Mouse (Mus musculus): ENCODE measurements around the gene Card11.

The Card11 gene

GRCm38 (mm10) chr5:141000349-141000748 lies at the start of gene Card11:
Gene Card11, minus strand, starts transcription at chr5:141000582.
- in situ Hi-C loops (cut with MboI, MseI) = no loop called here

DNA sequence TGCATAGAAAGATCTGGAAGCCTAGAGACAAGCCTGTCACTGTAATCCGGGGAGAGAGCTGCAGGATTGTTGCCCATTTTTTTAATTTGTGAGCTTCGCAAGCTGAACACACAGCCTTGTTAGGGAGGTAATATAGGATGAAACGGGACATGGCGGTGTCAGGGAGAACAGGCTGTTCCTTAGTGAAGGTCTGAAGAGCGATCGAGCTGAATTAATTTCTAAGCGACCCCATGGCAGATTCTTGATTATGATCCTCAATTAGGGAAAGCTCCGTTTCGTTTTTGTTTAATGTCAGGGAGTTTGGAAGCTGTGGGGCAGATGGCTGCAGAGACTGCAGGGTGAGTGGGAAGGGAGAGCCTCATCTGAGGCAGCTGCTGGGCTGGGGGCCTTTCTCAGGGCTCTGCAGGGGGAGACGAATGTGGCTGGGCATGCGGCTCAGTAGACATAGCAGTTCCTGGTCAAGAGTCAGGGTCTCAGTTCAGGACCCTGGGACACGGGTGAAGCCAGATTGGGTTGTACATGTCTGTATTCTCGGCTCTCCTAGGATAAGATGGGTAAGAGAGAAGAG lies 47.4 kb upstream of the Card11 start:
- in situ Hi-C loops (cut with MboI, MseI) = no loop called here

- in situ Hi-C loops (cut with MboI, MseI) = no loop called here
Measured at GRCm38 (mm10) chr5:141044976-141045375, 44.6 kb upstream of the Card11 start.

DNA sequence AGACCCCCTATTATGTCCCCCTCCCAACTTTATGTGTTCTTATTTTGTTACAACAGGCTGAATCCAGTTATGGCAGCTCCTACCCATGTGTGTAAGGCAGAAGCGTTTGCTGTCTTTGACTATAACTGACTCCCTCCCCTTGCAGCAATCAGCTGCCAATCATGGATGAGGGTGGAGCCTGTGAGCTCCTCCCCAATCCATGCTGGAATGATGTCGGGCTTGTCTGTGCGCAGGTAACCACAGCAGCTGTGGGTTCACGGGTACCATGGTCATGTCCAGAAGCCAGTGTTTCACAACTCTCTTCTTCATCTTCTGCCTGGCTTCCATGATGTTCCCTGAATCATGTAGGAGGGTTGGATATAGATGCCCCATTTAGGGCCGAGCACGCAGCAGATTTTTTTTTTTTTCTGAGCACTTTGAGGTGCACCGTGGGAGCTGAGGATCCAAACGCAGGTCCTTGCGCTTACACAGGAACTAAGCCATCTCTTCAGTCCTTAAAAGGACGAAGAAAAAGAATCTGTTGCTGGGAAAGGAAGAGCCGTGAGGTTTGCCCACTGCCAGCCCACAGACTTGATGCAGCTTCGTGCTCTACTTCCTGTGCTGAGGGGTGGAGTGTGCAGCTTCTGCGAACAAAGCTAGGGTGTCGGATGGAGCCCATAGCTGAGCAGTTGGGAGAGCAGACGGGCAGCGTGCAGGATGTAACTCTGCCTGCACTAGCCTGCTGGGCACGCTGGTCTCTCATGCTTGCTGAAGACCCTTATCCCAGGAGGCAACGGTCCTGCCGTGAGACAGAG lies 43.5 kb upstream of the Card11 start:
- in situ Hi-C loops (cut with MboI, MseI) = no loop called here

DNA sequence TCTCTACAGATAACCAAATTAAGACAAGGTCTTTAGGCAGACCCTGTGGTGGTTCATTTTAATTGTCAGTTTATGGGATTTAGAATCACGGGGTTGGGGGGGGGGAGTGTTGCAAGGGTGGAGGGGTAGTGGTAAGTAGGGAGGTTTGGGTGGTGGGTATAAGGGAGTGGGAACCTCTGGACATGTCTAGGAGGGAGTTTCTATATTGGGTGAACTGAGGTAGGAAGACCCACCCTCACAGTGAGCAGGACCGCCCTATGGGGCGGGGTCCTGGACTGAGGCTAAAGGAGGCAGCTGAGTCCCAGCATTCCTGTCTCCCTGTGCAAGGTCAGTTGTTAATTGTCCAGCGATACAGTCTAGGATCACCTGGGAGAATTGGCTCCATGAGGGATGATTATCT lies 42.0 kb upstream of the Card11 start:
- in situ Hi-C loops (cut with MboI, MseI) = no loop called here

- in situ Hi-C loops (cut with MboI, MseI) = no loop called here
Measured at GRCm38 (mm10) chr5:141040846-141041245, 40.5 kb upstream of the Card11 start.

DNA sequence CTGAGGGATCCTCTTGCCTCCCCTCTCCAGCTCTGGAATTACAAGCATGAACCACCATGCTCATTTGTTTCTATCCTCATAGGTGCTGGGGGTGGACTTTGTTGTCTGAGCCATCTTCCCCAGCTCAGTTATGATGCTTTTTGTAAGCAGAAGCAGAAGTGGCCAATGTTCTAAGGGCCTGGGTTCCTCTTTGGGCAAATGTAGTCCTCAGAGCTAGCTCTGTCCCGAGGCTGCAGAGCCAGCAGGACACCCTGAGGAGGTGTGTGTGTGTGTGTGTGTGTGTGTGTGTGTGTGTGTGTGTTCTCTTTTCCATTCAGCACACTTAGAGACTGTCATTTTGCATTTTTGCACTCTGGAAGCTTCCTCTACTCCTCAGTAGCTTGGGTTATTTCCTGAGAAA lies 38.0 kb upstream of the Card11 start:
- in situ Hi-C loops (cut with MboI, MseI) = no loop called here

DNA sequence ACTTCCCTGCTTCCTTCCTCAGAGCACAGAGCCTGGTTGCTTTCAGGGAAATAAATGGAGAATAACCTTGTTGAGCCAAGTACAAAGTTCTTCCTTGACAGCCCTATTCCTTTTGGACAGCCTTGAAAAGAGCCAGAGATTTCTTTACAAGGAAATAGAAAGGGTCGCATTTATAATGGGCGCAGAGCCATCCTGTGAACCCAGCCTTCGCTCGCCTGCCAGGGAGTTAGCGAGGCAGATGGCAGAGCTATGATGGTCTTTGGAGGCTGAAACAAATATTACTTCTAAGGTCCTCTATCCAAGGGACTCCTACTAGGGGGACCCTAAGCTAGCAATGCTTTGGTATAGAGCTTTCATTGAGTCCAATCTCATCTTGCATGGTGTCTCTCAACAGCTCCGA lies 35.0 kb upstream of the Card11 start:
- in situ Hi-C loops (cut with MboI, MseI) = no loop called here

- in situ Hi-C loops (cut with MboI, MseI) = no loop called here
Measured at GRCm38 (mm10) chr5:141034301-141034700, 33.9 kb upstream of the Card11 start.

DNA sequence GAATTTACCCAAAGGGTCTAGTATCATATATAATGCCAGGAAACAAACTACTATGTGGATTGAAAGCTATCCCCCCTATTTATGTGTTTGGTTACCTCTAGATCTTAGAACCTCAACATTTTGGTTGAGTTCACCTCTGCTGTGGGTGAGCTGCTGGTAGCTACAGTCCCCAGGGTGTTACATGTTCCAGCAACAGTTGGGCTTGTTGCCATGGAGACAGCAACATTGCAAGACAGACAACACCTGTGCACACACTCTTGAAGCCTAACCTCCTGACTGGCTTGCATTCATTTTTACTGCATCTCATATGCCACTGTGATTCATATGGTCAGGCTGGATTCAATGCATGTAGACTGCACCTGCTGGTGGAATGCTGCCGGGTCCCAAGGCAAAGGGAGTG lies 32.6 kb upstream of the Card11 start:
- in situ Hi-C loops (cut with MboI, MseI) = no loop called here

- in situ Hi-C loops (cut with MboI, MseI) = no loop called here
Measured at GRCm38 (mm10) chr5:141029364-141029763, 29.0 kb upstream of the Card11 start.

DNA sequence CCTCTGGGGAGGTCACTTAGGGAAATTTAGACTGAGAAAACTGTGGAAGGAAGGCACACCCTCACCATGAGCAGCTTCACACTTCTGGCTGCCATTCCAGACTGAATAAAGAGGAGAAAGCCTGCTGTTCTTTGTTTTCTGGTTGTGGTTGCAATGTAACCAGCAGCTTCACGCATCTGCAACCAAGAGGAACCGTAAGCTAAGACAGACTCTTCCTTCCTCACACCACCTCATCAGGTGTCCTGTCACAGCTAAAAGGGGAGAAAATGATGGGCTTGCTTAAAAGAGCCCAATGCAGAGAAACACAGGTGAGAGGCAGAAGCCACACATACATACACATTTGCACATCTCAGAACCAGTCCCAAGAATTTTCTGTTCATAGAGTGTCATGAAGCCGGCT lies 25.3 kb upstream of the Card11 start:
- in situ Hi-C loops (cut with MboI, MseI) = no loop called here

DNA sequence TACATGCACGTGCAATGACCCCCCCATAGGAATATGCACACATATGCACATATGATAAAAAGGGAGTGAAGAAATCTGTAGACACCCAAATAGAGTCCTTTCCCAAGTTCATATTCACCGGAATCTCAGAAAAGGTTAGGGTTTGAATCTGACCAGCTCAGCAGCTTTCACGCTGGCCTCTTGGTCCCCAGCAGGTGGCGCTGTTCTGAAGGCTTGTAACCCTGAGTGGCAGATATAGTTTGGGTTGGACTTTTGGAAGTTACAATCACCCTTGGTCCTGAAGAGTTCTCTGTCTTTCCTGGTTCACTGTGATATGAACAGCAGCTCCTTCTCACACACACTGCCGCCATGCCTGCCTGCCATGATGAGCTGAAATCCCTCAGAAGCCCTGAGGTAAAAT lies 24.1 kb upstream of the Card11 start:
- in situ Hi-C loops (cut with MboI, MseI) = no loop called here

- in situ Hi-C loops (cut with MboI, MseI) = no loop called here
Measured at GRCm38 (mm10) chr5:141017927-141018700, 17.7 kb upstream of the Card11 start.

DNA sequence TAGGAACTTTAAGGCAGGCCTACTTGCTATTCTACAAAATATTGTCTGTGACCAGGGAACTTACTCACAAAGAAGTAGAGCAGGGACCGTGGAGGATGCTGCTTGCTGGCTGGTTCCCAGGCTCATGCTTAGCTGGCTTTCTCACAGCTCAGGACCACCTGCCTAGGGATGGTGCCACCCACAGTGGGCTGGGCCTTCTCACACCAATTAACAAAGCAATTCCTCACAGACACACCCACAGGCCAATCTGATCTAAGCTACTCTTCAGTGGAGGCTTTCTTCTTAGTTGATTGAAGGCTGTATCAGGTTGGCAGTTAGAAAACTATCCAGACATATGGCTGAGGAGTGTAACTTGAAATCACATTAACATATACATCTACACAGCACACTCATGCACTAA lies 15.7 kb upstream of the Card11 start:
- in situ Hi-C loops (cut with MboI, MseI) = no loop called here

DNA sequence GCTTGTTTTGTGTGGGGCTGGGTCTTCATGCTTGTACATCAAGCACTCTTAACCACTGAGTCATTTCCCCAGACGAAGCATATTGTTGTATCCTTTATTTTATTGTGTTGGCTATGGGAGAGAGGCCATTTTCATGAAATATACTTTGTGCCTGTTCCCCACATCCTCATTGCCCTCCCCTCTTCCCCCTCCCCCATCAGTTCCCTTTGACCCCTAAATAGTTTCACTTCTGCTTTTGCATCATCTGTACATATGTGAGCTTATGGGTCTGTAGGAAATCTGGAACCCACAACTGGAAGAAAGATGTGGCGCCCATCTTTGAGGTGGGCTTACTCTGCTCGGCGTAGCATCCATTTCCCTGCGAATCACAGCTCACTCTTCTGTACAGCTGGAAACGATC lies 13.8 kb upstream of the Card11 start:
- in situ Hi-C loops (cut with MboI, MseI) = no loop called here

DNA sequence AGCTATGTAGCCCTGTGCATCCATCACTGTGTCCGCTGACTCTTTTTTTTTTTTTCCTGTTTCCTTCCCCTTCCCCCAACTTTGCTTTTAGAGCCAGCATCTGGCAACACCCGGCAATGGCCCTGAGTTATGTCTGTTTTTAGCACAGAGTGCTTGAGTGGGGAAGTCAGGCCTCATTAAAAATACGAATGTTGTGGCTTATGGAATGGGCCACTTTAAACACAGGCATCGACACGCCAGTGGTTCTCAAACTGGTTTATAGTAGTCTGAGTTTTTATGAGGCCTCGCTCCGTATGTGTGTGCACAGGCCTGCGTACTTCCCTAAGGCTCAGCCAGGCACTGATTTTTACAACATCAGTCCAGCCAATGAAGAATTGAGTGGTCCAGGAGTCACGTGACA lies 13.1 kb upstream of the Card11 start:
- in situ Hi-C loops (cut with MboI, MseI) = no loop called here

DNA sequence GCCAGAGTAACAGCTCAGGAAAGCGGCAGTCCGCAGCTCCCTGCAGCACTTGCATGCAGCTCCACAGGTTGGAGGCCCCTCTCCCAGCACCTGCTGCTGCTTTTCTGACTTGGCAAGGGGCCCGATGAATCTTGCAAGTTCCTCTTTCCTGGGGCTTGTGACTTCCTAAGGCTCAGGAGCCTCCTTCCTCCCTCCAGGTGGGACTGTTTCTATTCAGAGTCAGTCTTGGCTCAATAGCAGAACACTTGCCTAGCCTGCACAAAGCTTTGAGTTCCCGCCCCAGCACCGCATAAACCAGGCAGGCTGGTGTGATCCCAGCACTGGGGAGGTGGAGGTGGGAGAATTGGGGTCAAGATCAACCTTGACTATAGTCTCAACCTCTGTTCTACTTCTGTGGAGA lies 5.1 kb upstream of the Card11 start:
- in situ Hi-C loops (cut with MboI, MseI) = no loop called here

- in situ Hi-C loops (cut with MboI, MseI) = no loop called here
Measured at GRCm38 (mm10) chr5:141004078-141004763, 3.8 kb upstream of the Card11 start.

GRCm38 (mm10) chr5:140999178-140999672 lies 1.2 kb downstream of the Card11 start:
- in situ Hi-C loops (cut with MboI, MseI) = no loop called here

DNA sequence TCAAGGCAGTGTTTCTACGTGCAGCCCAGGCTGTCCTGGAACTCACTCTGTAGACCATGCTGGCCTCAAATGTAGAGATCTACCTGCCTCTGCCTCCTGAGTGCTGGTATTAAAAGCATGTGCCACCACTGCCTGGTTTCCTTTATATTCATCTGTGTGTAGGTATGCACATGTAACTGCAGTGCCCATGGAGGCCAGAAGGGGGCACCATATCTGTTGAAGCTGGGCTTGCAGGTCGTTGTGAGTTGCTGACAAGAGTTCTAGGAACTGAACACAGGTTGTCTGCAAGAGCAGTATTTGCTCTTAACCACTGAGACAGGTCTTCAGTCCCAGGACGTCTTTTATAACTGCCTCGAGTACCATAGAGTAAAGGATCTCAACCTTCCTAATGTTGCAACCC lies 2.6 kb downstream of the Card11 start:
- in situ Hi-C loops (cut with MboI, MseI) = no loop called here

Measured in regulatory T cell (primary cell).